Mouse (Mus musculus) lung, postnatal 36 days (tissue): ENCODE measurements around the gene Dck.

ENCODE experiments used
- DNase-seq: peaks from one replicate; pipeline ENCODE4 v3.0.0; 2022; ENCODE audit warnings: mixed read lengths

The Dck gene

DNA sequence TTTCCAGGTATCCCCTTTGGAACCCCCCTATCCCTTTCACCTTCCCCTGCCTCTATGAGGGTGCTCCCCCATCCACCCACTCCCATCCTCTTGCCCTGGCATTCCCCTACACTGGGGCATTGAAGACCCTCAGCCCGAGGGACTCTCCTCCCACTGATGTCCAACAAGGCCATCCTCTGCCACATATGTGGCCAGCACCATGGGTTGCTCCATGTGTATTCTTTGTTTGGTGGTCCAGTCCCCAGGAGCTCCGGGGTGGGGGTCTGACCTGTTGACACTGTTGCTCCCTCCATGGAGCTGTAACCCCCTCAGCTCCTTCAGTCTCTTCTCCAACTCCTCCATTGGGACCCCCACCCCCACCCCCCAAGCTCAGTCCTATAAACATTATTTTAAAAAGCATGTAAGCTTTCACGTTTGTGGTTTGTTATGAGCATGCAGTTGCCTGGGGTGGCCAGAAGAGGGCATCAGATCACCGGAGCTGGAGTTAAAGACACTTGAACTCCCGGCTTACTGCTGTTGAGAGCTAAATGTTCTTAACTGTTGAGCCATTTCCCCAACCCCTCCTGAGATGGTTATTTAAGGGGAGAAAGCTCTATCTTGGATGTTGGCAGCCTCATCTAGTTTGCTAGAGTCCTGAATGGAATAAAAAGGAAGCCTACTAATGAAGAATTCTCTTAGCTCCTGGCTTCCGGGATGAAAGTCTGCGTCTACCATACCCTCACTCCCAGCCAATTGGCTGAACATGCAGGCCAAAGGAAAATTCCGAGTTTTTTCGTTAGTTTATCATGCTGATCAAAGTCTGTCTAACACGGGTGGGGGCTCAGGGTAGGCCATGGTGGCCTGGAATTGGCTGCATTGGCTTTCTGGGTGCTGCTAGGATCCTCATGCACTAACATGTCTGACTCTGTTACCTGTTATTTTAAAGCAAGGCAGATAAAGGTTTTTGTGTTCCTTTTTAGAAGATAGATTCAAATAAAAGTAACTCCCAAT, 26.8 kb downstream of the Dck start:
- peak; percentile 65 for DNase-seq

DNA sequence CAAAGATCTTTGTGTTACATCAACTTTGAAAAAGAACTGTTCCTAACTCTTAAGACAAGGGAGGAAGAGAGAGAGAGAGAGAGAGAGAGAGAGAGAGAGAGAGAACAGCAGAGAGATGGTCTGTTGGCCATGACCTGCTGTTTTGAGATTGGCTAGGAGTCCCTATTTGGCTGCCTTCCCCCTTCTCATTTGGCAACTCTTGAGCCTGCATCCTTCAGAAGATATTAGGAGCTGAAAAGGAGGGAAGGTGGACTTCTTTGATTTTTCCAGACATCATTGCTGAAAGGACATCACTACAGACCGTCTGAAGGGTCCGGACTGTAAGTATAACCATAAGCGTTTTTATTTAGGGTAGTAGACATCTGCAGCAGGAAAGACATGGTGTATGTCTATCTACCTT, 28.9 kb downstream of the Dck start:
- DNase-seq = no peak

- no peak for DNase-seq
Observed at GRCm38 (mm10) chr5:88795910-88796584, 31.3 kb downstream of the Dck start.

- DNase-seq = no peak
Observed at GRCm38 (mm10) chr5:88796588-88796987, 31.8 kb downstream of the Dck start.

DNA sequence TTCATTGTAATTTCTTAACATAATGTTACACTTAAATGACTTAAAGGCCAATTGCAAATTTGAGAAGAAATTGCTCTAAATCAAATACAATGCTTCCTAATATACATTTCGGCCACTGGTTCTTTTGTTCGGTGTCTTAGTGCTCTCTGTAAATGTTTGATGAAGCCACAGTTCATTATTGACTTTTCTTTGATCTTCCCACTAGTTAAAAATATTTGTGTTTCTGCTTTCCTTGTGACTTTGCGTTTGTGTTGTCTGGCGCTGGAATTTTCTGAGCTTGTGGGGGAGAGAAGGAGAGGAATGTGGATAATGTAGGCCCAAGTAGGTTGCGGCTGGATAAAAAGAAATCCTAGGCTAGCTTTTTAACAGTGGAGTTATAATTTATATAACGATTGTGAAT, 32.3 kb downstream of the Dck start:
- DNase-seq = no peak

GRCm38 (mm10) chr5:88805616-88806015, 40.8 kb downstream of the Dck start:
- no peak for DNase-seq

- DNase-seq = no peak
Observed at GRCm38 (mm10) chr5:88806278-88806677, 41.5 kb downstream of the Dck start.

DNA sequence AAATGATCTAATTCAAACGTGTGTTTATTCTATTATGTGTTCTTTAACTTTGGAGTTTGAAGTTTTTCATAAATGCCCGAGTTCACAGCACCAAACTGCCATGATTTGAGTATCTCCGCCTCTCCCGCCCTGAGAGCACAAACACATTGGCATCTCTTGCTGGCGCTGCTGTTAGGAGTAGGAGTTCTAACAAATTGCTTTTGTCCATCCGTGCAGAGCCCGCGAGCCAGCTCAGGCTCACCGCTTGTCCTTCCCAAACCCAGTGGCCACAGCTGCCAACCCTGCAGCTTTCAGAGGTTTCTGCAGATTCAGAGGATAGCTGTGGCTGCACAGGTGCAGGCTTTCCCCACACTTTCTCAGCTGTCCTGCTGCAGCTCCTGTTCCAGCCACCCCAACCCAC, 42.5 kb downstream of the Dck start:
- no peak for DNase-seq

DNA sequence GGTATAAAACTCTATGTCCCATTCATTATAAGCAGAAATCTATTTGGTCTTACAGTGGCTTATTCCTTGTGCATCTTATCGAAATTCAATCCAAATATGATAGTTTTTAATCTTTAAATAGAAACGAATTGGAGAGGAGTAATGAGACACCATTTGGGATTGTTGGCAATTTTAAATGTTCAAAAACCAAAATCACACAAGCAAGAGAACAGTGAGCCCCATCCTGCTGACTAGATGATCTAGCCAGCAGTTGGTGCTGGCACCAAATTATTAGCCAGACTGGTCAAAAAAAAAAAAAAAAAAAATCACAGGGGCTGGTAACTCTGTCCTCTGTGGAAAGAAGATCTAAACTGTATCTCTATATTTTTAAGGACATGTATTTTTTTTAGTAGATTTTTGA, 48.4 kb downstream of the Dck start:
- no peak for DNase-seq

GRCm38 (mm10) chr5:88814552-88814951, 49.8 kb downstream of the Dck start:
- DNase-seq = no peak

GRCm38 (mm10) chr5:88821542-88821941, 56.7 kb downstream of the Dck start:
- no peak for DNase-seq

DNA sequence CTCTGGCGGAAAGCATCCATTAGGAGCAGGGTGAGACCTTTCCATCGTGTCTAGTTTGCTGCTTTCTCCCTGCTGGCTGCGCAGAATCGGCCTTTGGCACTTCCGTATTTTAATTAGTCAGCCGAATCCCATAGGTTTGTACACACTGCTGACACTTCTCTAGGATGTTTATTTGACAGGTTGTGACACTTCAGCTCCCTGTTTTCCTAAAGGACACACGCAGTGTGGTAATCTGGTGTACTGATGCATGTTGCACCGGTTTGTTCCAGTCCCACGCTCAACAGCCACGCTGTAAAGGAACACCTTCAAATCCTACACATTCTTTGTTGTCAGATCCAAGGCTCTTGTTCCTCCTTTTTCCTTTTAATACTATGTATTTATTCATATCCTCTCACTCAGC, 60.0 kb downstream of the Dck start:
- DNase-seq = no peak

GRCm38 (mm10) chr5:88829835-88830571, 65.2 kb downstream of the Dck start:
- DNase-seq = no peak

DNA sequence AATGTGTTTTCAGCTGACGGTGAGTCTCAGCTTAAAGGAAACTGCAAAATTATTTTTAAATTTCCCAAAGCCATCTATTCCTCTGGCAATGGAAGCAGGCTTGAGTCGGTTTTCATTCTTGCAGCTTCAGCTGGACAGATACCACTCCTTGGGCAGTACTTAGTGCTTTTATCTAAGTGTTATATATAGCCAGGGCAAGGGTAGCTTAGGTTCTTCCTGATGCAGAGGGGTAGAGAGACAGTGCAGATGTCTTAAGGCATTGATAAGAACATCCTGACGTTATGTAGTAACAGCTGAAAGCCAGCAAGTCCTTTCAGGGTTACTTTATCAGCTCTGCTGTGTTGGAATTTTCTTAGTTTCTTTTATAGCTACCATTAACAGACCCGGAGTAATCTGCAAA, 66.1 kb downstream of the Dck start:
- DNase-seq = no peak

DNA sequence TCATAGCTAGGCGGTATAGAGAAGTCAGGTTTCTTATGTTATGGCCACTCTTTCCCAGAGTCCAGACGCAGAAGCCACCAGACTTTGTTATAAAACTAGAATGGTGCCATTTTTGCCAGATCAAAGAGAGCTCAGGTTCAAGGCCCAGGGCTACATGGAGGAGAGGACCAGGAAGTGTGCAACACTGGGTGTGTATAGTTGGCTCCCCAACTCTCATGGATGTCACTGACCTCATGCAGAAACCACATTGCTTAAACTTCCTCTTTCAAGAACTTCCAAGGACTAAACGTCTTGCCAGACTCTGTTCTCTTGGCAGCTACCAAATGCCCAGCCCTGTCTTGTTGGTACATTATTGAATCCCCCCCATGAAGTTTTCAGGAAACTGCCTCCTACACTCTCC, 67.1 kb downstream of the Dck start:
- peak; percentile 8 for DNase-seq
